ENCODE assay signal across 9 mouse cellular contexts in the genomic region with DNA sequence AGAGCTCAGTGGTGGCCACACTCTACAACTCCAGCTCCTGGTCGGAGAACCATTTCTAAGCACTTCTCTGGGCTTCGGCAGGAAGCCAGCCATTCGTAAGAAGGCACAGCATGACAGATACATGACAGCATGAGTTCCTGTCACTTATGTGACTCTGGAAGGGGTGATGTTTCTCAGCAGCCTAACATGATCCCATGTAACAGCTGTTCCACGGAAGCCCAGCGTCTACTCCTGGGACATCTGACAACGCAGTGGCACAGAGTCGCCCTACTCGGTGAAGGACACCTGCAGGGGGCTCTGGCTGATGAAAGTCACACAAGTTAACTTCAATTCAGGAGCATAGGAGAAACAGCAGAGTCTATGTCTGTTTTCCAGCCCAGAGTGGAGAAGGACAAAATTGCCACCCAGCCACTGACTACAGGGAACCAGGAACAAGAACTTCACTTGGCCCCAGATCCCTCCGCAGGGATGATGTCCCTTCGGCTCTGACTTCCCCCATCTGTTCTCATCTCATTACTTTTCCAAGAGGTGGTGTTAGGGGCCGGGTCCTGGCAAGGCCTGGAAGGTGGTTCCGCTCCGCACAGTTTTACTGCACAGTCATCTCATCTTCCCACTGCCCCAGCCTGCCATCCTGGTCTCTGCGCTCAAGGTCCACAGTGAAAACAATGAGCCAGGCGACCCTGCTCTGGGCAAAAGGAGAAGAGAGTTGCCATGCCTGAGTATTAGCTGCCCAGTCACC. TPM values are rescaled to one million over a fixed set of nuclear protein-coding genes. Genes with fewer than 3 reads are reported as not detected.
A peak's percentile ranks its signal among the peaks of the same experiment; 100 is the strongest.
DNase-seq lines count a peak whose midpoint lies in the region; ATAC-seq lines count a peak whose summit lies in the region.
"Had no signal": no experiment of that assay in that cellular context is flagged by ENCODE, and none has a peak within 500 bp of the region (broad histone marks: within the 10 kb centered on the region; RNA-seq: fewer than 3 reads in every experiment).

No protein-coding gene starts in this region.

- H3K4me1 ChIP-seq in heart, embryonic 11.5 days (ENCODE audit: control insufficient read depth, insufficient read depth, low read length), result peaks cover 21% of the 10 kb centered on the region
- peaks cover 19% of the 10 kb centered on the region for H3K4me1 ChIP-seq in kidney, embryonic 16.5 days (ENCODE audit: insufficient read depth, low read length)
- H3K4me1 ChIP-seq in neural tube, embryonic 12.5 days, result peaks cover 6% of the 10 kb centered on the region
- H3K4me1 ChIP-seq: midbrain, embryonic 12.5 days had no signal

- DNase-seq in heart, postnatal 14 days, result no peak
- DNase-seq in kidney, postnatal 36 days, result no peak
- DNase-seq in neural tube, embryonic 10.5 days (ENCODE audit: extremely low spot score, low spot score), result no peak
- no peak for DNase-seq in Muller cell, postnatal 12 days (ENCODE audit: inconsistent ontology term)
- DNase-seq: liver, embryonic 13.5 days had no signal

- no peak overlapping the region for H3K4me2 ChIP-seq in heart, embryonic 11.5 days
- H3K4me2 ChIP-seq in kidney, embryonic 16.5 days (replicated peaks; ENCODE audit: low read depth, low read length), result no peak overlapping the region
- no peak overlapping the region for H3K4me2 ChIP-seq in neural tube, embryonic 12.5 days (replicated peaks)
- H3K4me2 ChIP-seq: liver, embryonic 13.5 days; midbrain, embryonic 12.5 days had no signal

- H3K36me3 ChIP-seq in heart, embryonic 11.5 days (ENCODE audit: control insufficient read depth, insufficient read depth, low read length), result no peaks in the 10 kb centered on the region
- peaks cover 2% of the 10 kb centered on the region; the same call in 1 of the 2 replicates for H3K36me3 ChIP-seq in kidney, embryonic 16.5 days (ENCODE audit: insufficient read depth, low read length)
- H3K36me3 ChIP-seq in neural tube, embryonic 12.5 days, result no peaks in the 10 kb centered on the region
- H3K36me3 ChIP-seq: midbrain, embryonic 12.5 days had no signal

- ATAC-seq in heart, embryonic 11.5 days (replicated peaks; ENCODE audit: insufficient number of reproducible peaks, low FRiP score, low TSS enrichment), result no peak
- ATAC-seq in kidney, embryonic 16.5 days (ENCODE audit: low FRiP score, low TSS enrichment), result 0 out of 2 replicates have a peak, but pooled peaks have one; percentile 40
- ATAC-seq in neural tube, embryonic 12.5 days (ENCODE audit: low FRiP score, low read depth), result no peak

- no peak overlapping the region for H3K9ac ChIP-seq in heart, embryonic 11.5 days (ENCODE audit: low read depth, low read length)
- H3K9ac ChIP-seq in kidney, embryonic 16.5 days (replicated peaks; ENCODE audit: low read length), result no peak overlapping the region
- 0 out of 2 replicates have a peak overlapping the region, but pooled peaks have one; percentile 21 for H3K9ac ChIP-seq in neural tube, embryonic 12.5 days
- H3K9ac ChIP-seq: liver, embryonic 13.5 days; midbrain, embryonic 12.5 days had no signal

- WGBS in heart, embryonic 11.5 days (ENCODE audit: insufficient replicate concordance), result 83% methylated on average over 15 of the region's 15 CpGs
- WGBS in kidney, embryonic 16.5 days, result 50% methylated on average over 15 of the region's 15 CpGs
- WGBS in neural tube, embryonic 12.5 days, result 82% methylated on average over 15 of the region's 15 CpGs

- intact Hi-C loops in heart, postnatal 14 days (cut with DNase I), result no loop called here

- H3K4me3 ChIP-seq in heart, embryonic 11.5 days (ENCODE audit: low read depth, low read length), result no peak overlapping the region
- H3K4me3 ChIP-seq in kidney, embryonic 16.5 days (ENCODE audit: low read length), result no peak overlapping the region
- H3K4me3 ChIP-seq in neural tube, embryonic 12.5 days, result no peak overlapping the region
- H3K4me3 ChIP-seq: liver, embryonic 13.5 days; midbrain, embryonic 12.5 days had no signal

- H3K27me3 ChIP-seq in heart, embryonic 11.5 days (ENCODE audit: control insufficient read depth, insufficient read depth, low read length), result no peaks in the 10 kb centered on the region
- no peaks in the 10 kb centered on the region for H3K27me3 ChIP-seq in kidney, embryonic 16.5 days (ENCODE audit: insufficient read depth, low read length)
- no peaks in the 10 kb centered on the region for H3K27me3 ChIP-seq in neural tube, embryonic 12.5 days (replicated peaks)
- H3K27me3 ChIP-seq: liver, embryonic 13.5 days; midbrain, embryonic 12.5 days had no signal

- H3K27ac ChIP-seq in heart, embryonic 11.5 days (ENCODE audit: low read depth, low read length), result peak overlapping the region; percentile 7; the same call in 1 of the 2 replicates
- no peak overlapping the region for H3K27ac ChIP-seq in kidney, embryonic 16.5 days (ENCODE audit: low read length)
- H3K27ac ChIP-seq in neural tube, embryonic 12.5 days, result no peak overlapping the region
- H3K27ac ChIP-seq: midbrain, embryonic 12.5 days had no signal

- H3K9me3 ChIP-seq in heart, embryonic 11.5 days (replicated peaks; ENCODE audit: control insufficient read depth, low read length), result no peaks in the 10 kb centered on the region
- H3K9me3 ChIP-seq in kidney, embryonic 16.5 days (ENCODE audit: low read length), result no peaks in the 10 kb centered on the region
- no peaks in the 10 kb centered on the region for H3K9me3 ChIP-seq in neural tube, embryonic 12.5 days
- H3K9me3 ChIP-seq: liver, embryonic 13.5 days; midbrain, embryonic 12.5 days had no signal

RNA-seq across cellular contexts. Expression of a gene that starts 15.9 kb away (rescaled TPM):
- 36.8 and 41.5 TPM in 2 replicates for polyA plus RNA-seq in heart, embryonic 11.5 days (2014; fragmentation: Nextera tagmentation; extraction: Ambion mirVana)
- total RNA-seq in heart, postnatal 14 days (2021), result 10 to 100 TPM; 42.9 to 43.6 TPM
- 27.3 and 30.4 TPM in 2 replicates for polyA plus RNA-seq in kidney, embryonic 16.5 days (2015; fragmentation: Nextera tagmentation; extraction: Ambion mirVana)
- 27.1 and 27.8 TPM in 2 replicates for polyA plus RNA-seq in neural tube, embryonic 12.5 days (2016; fragmentation: Nextera tagmentation; extraction: Ambion mirVana)
